Mouse (Mus musculus) liver, embryonic 13.5 days (tissue): Measurements from ENCODE around the gene Cars2. TPM values are rescaled to one million over a fixed set of nuclear protein-coding genes. Genes with fewer than 3 reads are reported as not detected.
A peak's percentile ranks its signal among the peaks of the same experiment; 100 is the strongest.

Experiments used
- ATAC-seq: fragments of 200-750 bp; cut with Nextera tagmentation; 2 replicates; pipeline ENCODE4 v1.8.0; 2017; ENCODE audit warnings: low read depth, mild to moderate bottlenecking, moderate number of reproducible peaks, moderate library complexity
- DNase-seq: peaks from one replicate; pipeline ENCODE4 v3.0.0; 2022
- H3K27ac ChIP-seq: fragments of 300-500 bp; sonication (generic); 2 replicates; pipeline ENCODE4 v1.5.1; 2015; ENCODE audit warnings: moderate library complexity, mild to moderate bottlenecking, inconsistent platforms
- H3K27me3 ChIP-seq: fragments of 300-500 bp; sonication (generic); 2 replicates; pipeline ENCODE4 v1.6.1; 2015; ENCODE audit warnings: mild to moderate bottlenecking, inconsistent platforms
- H3K36me3 ChIP-seq: fragments of 300-500 bp; sonication (generic); 2 replicates; pipeline ENCODE4 v1.6.1; 2015; ENCODE audit warnings: mild to moderate bottlenecking, inconsistent platforms
- H3K4me1 ChIP-seq: fragments of 300-500 bp; sonication (generic); replicated peaks from 2 replicates; pipeline ENCODE4 v1.6.1; 2015; ENCODE audit warnings: inconsistent platforms
- H3K4me2 ChIP-seq: fragments of 300-500 bp; sonication (generic); 2 replicates; pipeline ENCODE4 v1.6.1; 2015; ENCODE audit warnings: inconsistent platforms, mild to moderate bottlenecking, moderate library complexity
- H3K4me3 ChIP-seq: fragments of 300-500 bp; sonication (generic); replicated peaks from 2 replicates; pipeline ENCODE4 v1.5.1; 2015; ENCODE audit warnings: mild to moderate bottlenecking, inconsistent platforms
- H3K9ac ChIP-seq: fragments of 300-500 bp; sonication (generic); 2 replicates; pipeline ENCODE4 v1.6.1; 2015; ENCODE audit warnings: mild to moderate bottlenecking, inconsistent platforms
- H3K9me3 ChIP-seq: fragments of 300-500 bp; sonication (generic); replicated peaks from 2 replicates; pipeline ENCODE4 v1.6.1; 2016; ENCODE audit warnings: inconsistent platforms
- WGBS: fragments of 180-500 bp; shearing (Covaris S2); methylation state at CpG from one replicate; pipeline ENCODE4 v1.1.7; 2015; ENCODE audit not compliant: insufficient replicate concordance; 5-methylcytosine and 5-hydroxymethylcytosine counted together
- polyA plus RNA-seq: library from polyadenylated mRNA; unstranded; fragments of >200 nt; fragmentation: Nextera tagmentation; extraction: Ambion mirVana; gene quantifications from 2 replicates; pipeline ENCODE4 v1.2.1, GENCODE M21; 2015

The Cars2 gene
- polyA plus RNA-seq, 1 experiment from 2014 or later: 19.4 TPM

- H3K27me3 ChIP-seq: peaks cover 63% of the 10 kb centered on the region
- no peak overlapping the region for H3K4me3 ChIP-seq
- peaks cover 23% of the 10 kb centered on the region for H3K4me1 ChIP-seq
- no peak overlapping the region for H3K9ac ChIP-seq
- H3K4me2 ChIP-seq: no peak overlapping the region
- no peak overlapping the region for H3K27ac ChIP-seq
- no peaks in the 10 kb centered on the region for H3K9me3 ChIP-seq
- WGBS: 60% methylated on average over 3 of the region's 3 CpGs
- DNase-seq (no peak), ATAC-seq (no peak)
- no peaks in the 10 kb centered on the region for H3K36me3 ChIP-seq
Observed at GRCm38 (mm10) chr8:11481876-11482275, 68.7 kb downstream of the Cars2 start.

GRCm38 (mm10) chr8:11479591-11479990 lies 71.0 kb downstream of the Cars2 start:
- DNase-seq: no peak
- H3K9me3 ChIP-seq: no peaks in the 10 kb centered on the region
- ATAC-seq: no peak
- 9% methylated on average over 14 of the region's 14 CpGs for WGBS
- H3K27ac ChIP-seq: no peak overlapping the region
- no peaks in the 10 kb centered on the region for H3K36me3 ChIP-seq
- no peak overlapping the region for H3K4me2 ChIP-seq
- H3K4me1 ChIP-seq: peaks cover 39% of the 10 kb centered on the region
- H3K4me3 ChIP-seq: no peak overlapping the region
- H3K9ac ChIP-seq: no peak overlapping the region
- peaks cover 85% of the 10 kb centered on the region for H3K27me3 ChIP-seq

GRCm38 (mm10) chr8:11478807-11479527 lies 71.6 kb downstream of the Cars2 start:
- peak overlapping the region; percentile 58 for H3K4me3 ChIP-seq
- peaks cover 44% of the 10 kb centered on the region for H3K4me1 ChIP-seq
- no peaks in the 10 kb centered on the region for H3K36me3 ChIP-seq
- peaks cover 91% of the 10 kb centered on the region for H3K27me3 ChIP-seq
- no peaks in the 10 kb centered on the region for H3K9me3 ChIP-seq
- 4% methylated on average over 22 of the region's 23 CpGs for WGBS
- no peak overlapping the region for H3K27ac ChIP-seq
- H3K4me2 ChIP-seq: peak overlapping the region; percentile 73
- H3K9ac ChIP-seq: no peak overlapping the region
- no peak for DNase-seq
- ATAC-seq: peak; percentile 7; the same call in 1 of the 2 replicates

GRCm38 (mm10) chr8:11477811-11478761 lies 72.5 kb downstream of the Cars2 start, which contains the start of gene Rab20:
Gene Rab20, minus strand, starts transcription at chr8:11478710.
- ATAC-seq: peak; percentile 41
- under 1% methylated on average over 69 of the region's 69 CpGs for WGBS
- Histone ChIP-seq H3K4me1 (peaks cover 53% of the 10 kb centered on the region), H3K36me3 (no peaks in the 10 kb centered on the region), H3K4me3 (peak within 1 kb of the TSS; percentile 58), H3K27me3 (peaks cover 96% of the 10 kb centered on the region), H3K27ac (no peak within 1 kb of the TSS), H3K9ac (peak within 1 kb of the TSS; percentile 22; the same call in 1 of the 2 replicates), H3K9me3 (no peaks in the 10 kb centered on the region), H3K4me2 (peak within 1 kb of the TSS; percentile 73)
- no peak for DNase-seq

- H3K9me3 ChIP-seq: no peaks in the 10 kb centered on the region
- H3K4me1 ChIP-seq: peaks cover 50% of the 10 kb centered on the region
- peak overlapping the region; percentile 58 for H3K4me3 ChIP-seq
- peak overlapping the region; percentile 73 for H3K4me2 ChIP-seq
- no peak overlapping the region for H3K9ac ChIP-seq
- H3K27ac ChIP-seq: peak overlapping the region; percentile 43
- no peak for ATAC-seq
- 3% methylated on average over 9 of the region's 9 CpGs for WGBS
- peaks cover 94% of the 10 kb centered on the region for H3K27me3 ChIP-seq
- DNase-seq: no peak
- no peaks in the 10 kb centered on the region for H3K36me3 ChIP-seq
Observed at GRCm38 (mm10) chr8:11477178-11477553, 73.4 kb downstream of the Cars2 start.

GRCm38 (mm10) chr8:11476338-11477177 lies 74.0 kb downstream of the Cars2 start:
- DNase-seq: no peak
- H3K27ac ChIP-seq: peak overlapping the region; percentile 48

GRCm38 (mm10) chr8:11475876-11476275 lies 74.7 kb downstream of the Cars2 start:
- no peak for ATAC-seq
- no peak overlapping the region for H3K4me3 ChIP-seq
- no peaks in the 10 kb centered on the region for H3K9me3 ChIP-seq
- no peak for DNase-seq
- peak overlapping the region; percentile 73; the same call in 1 of the 2 replicates for H3K4me2 ChIP-seq
- WGBS: 11% methylated on average over 2 of the region's 2 CpGs
- H3K9ac ChIP-seq: no peak overlapping the region
- no peak overlapping the region for H3K27ac ChIP-seq
- H3K4me1 ChIP-seq: peaks cover 49% of the 10 kb centered on the region
- peaks cover 89% of the 10 kb centered on the region for H3K27me3 ChIP-seq
- no peaks in the 10 kb centered on the region for H3K36me3 ChIP-seq

More at GRCm38 (mm10) chr8:11476338-11477177, 74.0 kb downstream of the Cars2 start:
- peaks cover 88% of the 10 kb centered on the region for H3K27me3 ChIP-seq
- 9% methylated on average over 24 of the region's 24 CpGs for WGBS
- H3K9me3 ChIP-seq: no peaks in the 10 kb centered on the region
- H3K4me1 ChIP-seq: peaks cover 51% of the 10 kb centered on the region
- peak overlapping the region; percentile 58 for H3K4me3 ChIP-seq
- no peaks in the 10 kb centered on the region for H3K36me3 ChIP-seq
- H3K4me2 ChIP-seq: peak overlapping the region; percentile 73
- H3K9ac ChIP-seq: no peak overlapping the region
- no peak for ATAC-seq

GRCm38 (mm10) chr8:11475397-11475796 lies 75.2 kb downstream of the Cars2 start:
- Histone ChIP-seq H3K9ac (no peak overlapping the region), H3K27ac (no peak overlapping the region), H3K36me3 (no peaks in the 10 kb centered on the region), H3K27me3 (peaks cover 86% of the 10 kb centered on the region), H3K4me3 (no peak overlapping the region), H3K4me2 (no peak overlapping the region), H3K4me1 (peaks cover 49% of the 10 kb centered on the region), H3K9me3 (no peaks in the 10 kb centered on the region)
- WGBS: 13% methylated on average over 9 of the region's 10 CpGs
- DNase-seq (no peak), ATAC-seq (no peak)

- Histone ChIP-seq H3K4me2 (no peak overlapping the region), H3K9me3 (no peaks in the 10 kb centered on the region), H3K9ac (no peak overlapping the region), H3K27me3 (peaks cover 65% of the 10 kb centered on the region), H3K4me1 (peaks cover 39% of the 10 kb centered on the region), H3K4me3 (no peak overlapping the region), H3K27ac (peak overlapping the region; percentile 53), H3K36me3 (no peaks in the 10 kb centered on the region)
- whole genome bisulfite sequencing: 32% methylated on average over 4 of the region's 4 CpGs
- ATAC-seq: peak; percentile 52
- DNase-seq: no peak
Observed at GRCm38 (mm10) chr8:11473072-11473471, 77.5 kb downstream of the Cars2 start.

- DNase-seq: no peak
- no peaks in the 10 kb centered on the region for H3K9me3 ChIP-seq
- H3K4me1 ChIP-seq: peaks cover 31% of the 10 kb centered on the region
- peaks cover 48% of the 10 kb centered on the region for H3K27me3 ChIP-seq
- H3K36me3 ChIP-seq: no peaks in the 10 kb centered on the region
- H3K9ac ChIP-seq: no peak overlapping the region
- no peak overlapping the region for H3K4me3 ChIP-seq
- 34% methylated on average over 8 of the region's 8 CpGs for WGBS
- no peak overlapping the region for H3K4me2 ChIP-seq
- ATAC-seq: no peak
- peak overlapping the region; percentile 34; the same call in 1 of the 2 replicates for H3K27ac ChIP-seq
Observed at GRCm38 (mm10) chr8:11471309-11471708, 79.3 kb downstream of the Cars2 start.
